11 mouse cellular contexts compared by ENCODE assay signal in genomic region chr19:4745057-4745456, GRCm38 (mm10). TPM values are rescaled to one million over a fixed set of nuclear protein-coding genes. Genes with fewer than 3 reads are reported as not detected.
A peak's percentile ranks its signal among the peaks of the same experiment; 100 is the strongest.
DNase-seq lines count a peak whose midpoint lies in the region; ATAC-seq and TF ChIP-seq lines count a peak whose summit lies in the region.
"Had no signal": no experiment of that assay in that cellular context is flagged by ENCODE, and none has a peak within 500 bp of the region (broad histone marks: within the 10 kb centered on the region; RNA-seq: fewer than 3 reads in every experiment).

No protein-coding gene starts in this region.

- no peaks in the 10 kb centered on the region for H3K4me1 ChIP-seq in forebrain, embryonic 10.5 days
- H3K4me1 ChIP-seq: stomach, embryonic 15.5 days had no signal

- intact Hi-C loops in gastrocnemius, adult 2 months (cut with DNase I): loop anchor here (2.0 kb wide), 1 partner anchor 248 kb away; no protein-coding TSS in a partner anchor
- intact Hi-C loops in left cerebral cortex, postnatal 4 days (cut with DNase I): no loop called here

- H3K9me3 ChIP-seq in forebrain, embryonic 10.5 days: no peaks in the 10 kb centered on the region
- H3K9me3 ChIP-seq: megakaryocyte, embryonic 14.5 days; stomach, embryonic 15.5 days had no signal

- no peaks in the 10 kb centered on the region for H3K27me3 ChIP-seq in Patski
- no peaks in the 10 kb centered on the region for H3K27me3 ChIP-seq in forebrain, embryonic 10.5 days (ENCODE audit: poor library complexity, severe bottlenecking)
- H3K27me3 ChIP-seq: stomach, embryonic 15.5 days had no signal

- peaks cover 93% of the 10 kb centered on the region for H3K36me3 ChIP-seq in forebrain, embryonic 10.5 days (replicated peaks)
- H3K36me3 ChIP-seq: stomach, embryonic 15.5 days had no signal

- in situ Hi-C loops in Patski (cut with MboI; ENCODE audit: low pct_unique_long_range_greater_than_20kb): no loop called here

- H3K27ac ChIP-seq in gastrocnemius, adult 2 months: no peak overlapping the region
- no peak overlapping the region for H3K27ac ChIP-seq in forebrain, embryonic 10.5 days
- H3K27ac ChIP-seq: stomach, embryonic 15.5 days had no signal

- DNase-seq in gastrocnemius, adult 2 months: peak; percentile 58
- DNase-seq in gastrocnemius, postnatal 25 days: no peak
- peak; percentile 60 for DNase-seq in left cerebral cortex, postnatal 4 days
- no peak for DNase-seq in left cerebral cortex, adult 11 months (ENCODE audit: low spot score)
- peak; percentile 13 for DNase-seq in Patski (ENCODE audit: low read depth, low spot score)
- DNase-seq in cerebellum, postnatal 36 days: peak; percentile 53 to 55
- DNase-seq in frontal cortex, adult 2 months (ENCODE audit: extremely low spot score in 1 of 2, low spot score in 1 of 2): no peak
- no peak for DNase-seq in forebrain, embryonic 10.5 days (ENCODE audit: extremely low spot score, low spot score)

- WGBS in forebrain, embryonic 10.5 days: 90% methylated on average over 9 of the region's 9 CpGs

- no peak overlapping the region for H3K4me3 ChIP-seq in gastrocnemius, adult 2 months
- H3K4me3 ChIP-seq in forebrain, embryonic 10.5 days: no peak overlapping the region
- H3K4me3 ChIP-seq: erythroblast, embryonic 14.5 days; megakaryocyte, embryonic 14.5 days; stomach, embryonic 15.5 days had no signal

- ATAC-seq in Patski: no peak

- no peak for TF ChIP-seq CTCF in gastrocnemius, adult 2 months (IDR thresholded peaks at IDR 0.05)
- no peak for TF ChIP-seq CTCF in Patski (IDR thresholded peaks at IDR 0.05)

- POLR2A ChIA-PET in Patski (lab: Charles Lee): interaction anchor here (1.3 kb wide), 1 partner anchor 109 kb away, joined by 4 read pairs; no protein-coding TSS in a partner anchor

- CTCF ChIA-PET in Patski (lab: Charles Lee): interaction anchor here (1.6 to 3.5 kb wide), 2 partner anchors 101 to 117 kb away, joined by 4 to 25 read pairs; no protein-coding TSS in a partner anchor

RNA-seq across cellular contexts. Expression of gene Rbm4b, which starts 11.2 kb away (rescaled TPM):
- 1 to 10 TPM; 2.1 to 2.7 TPM for total RNA-seq in gastrocnemius, adult 2 months (2021)
- total RNA-seq in gastrocnemius, postnatal 25 days (2021): 1 to 10 TPM; 1.9 to 2.1 TPM
- 10 to 100 TPM; 32.5 to 35.2 TPM for total RNA-seq in left cerebral cortex, postnatal 4 days (2021)
- 19.3 TPM for polyA plus RNA-seq in Patski (2021)
- polyA plus RNA-seq in frontal cortex, adult 2 months (2012; rRNA removed): 24.3 and 25.3 TPM in 2 replicates
- polyA plus RNA-seq in forebrain, embryonic 10.5 days (2016; fragmentation: Nextera tagmentation; extraction: Ambion mirVana): 104 and 106 TPM in 2 replicates

RNA-seq across cellular contexts. Expression of gene Sptbn2, which starts 34.1 kb away (rescaled TPM):
- under 1 TPM in 1 of 2 experiments, not detected in 1; 0.03 TPM for total RNA-seq in gastrocnemius, adult 2 months (2021)
- total RNA-seq in gastrocnemius, postnatal 25 days (2021): under 1 TPM; 0.08 to 0.31 TPM
- total RNA-seq in left cerebral cortex, postnatal 4 days (2021): 100 to 1,000 TPM; 319 to 320 TPM
- 1.0 TPM for polyA plus RNA-seq in Patski (2021)
- polyA plus RNA-seq in frontal cortex, adult 2 months (2012; rRNA removed): 186 and 200 TPM in 2 replicates
- 6.6 and 8.3 TPM in 2 replicates for polyA plus RNA-seq in forebrain, embryonic 10.5 days (2016; fragmentation: Nextera tagmentation; extraction: Ambion mirVana)
- polyA plus RNA-seq: erythroblast, embryonic 14.5 days had no signal

RNA-seq across cellular contexts. Expression of gene Gm960, which starts 46.6 kb away (rescaled TPM):
- under 1 TPM in 1 of 2 experiments, not detected in 1; 0.11 TPM for total RNA-seq in gastrocnemius, adult 2 months (2021)
- total RNA-seq in gastrocnemius, postnatal 25 days (2021): not detected
- 1 to 10 TPM; 3.7 to 4.5 TPM for total RNA-seq in left cerebral cortex, postnatal 4 days (2021)
- polyA plus RNA-seq in Patski (2021): 2.5 TPM
- 3.9 and 4.5 TPM in 2 replicates for polyA plus RNA-seq in frontal cortex, adult 2 months (2012; rRNA removed)
- polyA plus RNA-seq in forebrain, embryonic 10.5 days (2016; fragmentation: Nextera tagmentation; extraction: Ambion mirVana): 2.2 and 3.0 TPM in 2 replicates

RNA-seq across cellular contexts. Expression of gene Rbm4, which starts 48.6 kb away (rescaled TPM):
- total RNA-seq in gastrocnemius, adult 2 months (2021): 10 to 100 TPM; 32.1 to 35.5 TPM
- 10 to 100 TPM; 27.9 to 31.1 TPM for total RNA-seq in gastrocnemius, postnatal 25 days (2021)
- 10 to 100 TPM; 76.1 to 80.4 TPM for total RNA-seq in left cerebral cortex, postnatal 4 days (2021)
- 42.3 TPM for polyA plus RNA-seq in Patski (2021)
- 64.7 and 65.5 TPM in 2 replicates for polyA plus RNA-seq in frontal cortex, adult 2 months (2012; rRNA removed)
- polyA plus RNA-seq in forebrain, embryonic 10.5 days (2016; fragmentation: Nextera tagmentation; extraction: Ambion mirVana): 94.2 and 96.7 TPM in 2 replicates

Comparison
In these comparisons a context has a peak if more than half of its experiments do, and no peak if none do; other contexts are left out.
1. DNase-seq: peak in gastrocnemius, adult 2 months (single experiment), left cerebral cortex, postnatal 4 days (single experiment), Patski (single experiment) and cerebellum, postnatal 36 days (2 of 2); none in gastrocnemius, postnatal 25 days (single experiment), left cerebral cortex, adult 11 months (single experiment), frontal cortex, adult 2 months (0 of 2) and forebrain, embryonic 10.5 days (single experiment).
2. RNA of gene Rbm4b, which starts 11.2 kb away (total RNA-seq): 32.5 to 35.2 TPM in left cerebral cortex, postnatal 4 days; 2.1 to 2.7 TPM in gastrocnemius, adult 2 months and 1.9 to 2.1 TPM in gastrocnemius, postnatal 25 days; every median in the first group is over 4 times any median in the second.
3. RNA of gene Sptbn2, which starts 34.1 kb away (total RNA-seq): 319 to 320 TPM in left cerebral cortex, postnatal 4 days; 0.08 to 0.31 TPM in gastrocnemius, postnatal 25 days and 0.03 TPM in gastrocnemius, adult 2 months; every median in the first group is over 100 times any median in the second.